Mouse (Mus musculus): ENCODE measurements at regions not wholly inside any gene's neighbourhood (a gene's known extent, or its start where the extent isn't known, plus 50 kb on each side); places are given as distances from the start of the nearest gene placed in this dataset.

- intact Hi-C loops (cut with DNase I): no loop called here
- peak in 1 of 2 experiments; percentile 37 for DNase-seq (ENCODE audit: low spot score in 2 of 2)
Measured at GRCm38 (mm10) chr11:18448879-18449278, 495.2 kb upstream of the Etaa1 start.

GRCm38 (mm10) chr11:18444600-18444999 lies 490.9 kb upstream of the Etaa1 start:
- DNase-seq (ENCODE audit: low spot score in 2 of 2): no peak
- intact Hi-C loops (cut with DNase I): no loop called here

DNA sequence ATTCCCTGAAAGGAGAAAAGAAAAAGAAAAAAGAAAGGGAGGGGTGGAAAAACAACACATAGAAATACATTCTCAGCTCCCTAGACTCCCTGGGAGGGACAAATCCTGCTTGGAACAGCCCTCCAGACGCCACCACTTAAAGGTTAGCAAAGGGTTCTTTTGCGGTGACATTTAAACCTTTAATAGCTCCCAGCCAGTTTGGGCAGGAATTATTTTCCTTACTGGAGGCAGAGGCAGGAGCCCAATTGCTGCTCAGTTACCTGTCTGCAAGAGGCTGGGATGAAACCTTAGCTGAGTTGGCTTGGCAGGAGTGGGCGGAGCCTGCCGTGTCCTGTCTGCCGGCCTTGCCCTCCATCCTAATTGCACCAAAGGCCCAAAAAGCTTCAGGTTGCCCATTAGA lies 490.4 kb upstream of the Etaa1 start:
- intact Hi-C loops (cut with DNase I): no loop called here

DNA sequence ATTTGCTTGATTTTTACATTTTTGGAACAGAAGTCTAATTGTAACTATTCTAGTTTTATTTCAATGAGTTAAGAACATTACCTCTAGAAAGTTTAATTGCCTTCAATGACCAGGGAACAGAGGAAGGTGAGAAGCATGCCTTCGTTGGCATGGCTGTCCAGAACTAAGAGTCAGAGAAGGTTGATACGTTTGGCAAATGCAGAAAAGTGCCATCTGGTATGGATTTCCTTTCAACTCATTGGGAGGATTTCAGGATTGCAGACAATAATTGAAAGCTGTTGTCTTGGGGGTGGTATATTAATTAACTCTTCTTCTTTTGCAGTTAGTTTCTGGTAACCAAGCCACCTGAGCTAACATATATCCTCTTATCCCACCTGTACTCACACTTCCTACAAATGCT lies 489.5 kb upstream of the Etaa1 start:
- intact Hi-C loops (cut with DNase I): no loop called here
- DNase-seq (ENCODE audit: low spot score in 2 of 2): no peak

More for the DNA sequence above, 490.4 kb upstream of the Etaa1 start:
- no peak for DNase-seq (ENCODE audit: low spot score in 2 of 2)

DNA sequence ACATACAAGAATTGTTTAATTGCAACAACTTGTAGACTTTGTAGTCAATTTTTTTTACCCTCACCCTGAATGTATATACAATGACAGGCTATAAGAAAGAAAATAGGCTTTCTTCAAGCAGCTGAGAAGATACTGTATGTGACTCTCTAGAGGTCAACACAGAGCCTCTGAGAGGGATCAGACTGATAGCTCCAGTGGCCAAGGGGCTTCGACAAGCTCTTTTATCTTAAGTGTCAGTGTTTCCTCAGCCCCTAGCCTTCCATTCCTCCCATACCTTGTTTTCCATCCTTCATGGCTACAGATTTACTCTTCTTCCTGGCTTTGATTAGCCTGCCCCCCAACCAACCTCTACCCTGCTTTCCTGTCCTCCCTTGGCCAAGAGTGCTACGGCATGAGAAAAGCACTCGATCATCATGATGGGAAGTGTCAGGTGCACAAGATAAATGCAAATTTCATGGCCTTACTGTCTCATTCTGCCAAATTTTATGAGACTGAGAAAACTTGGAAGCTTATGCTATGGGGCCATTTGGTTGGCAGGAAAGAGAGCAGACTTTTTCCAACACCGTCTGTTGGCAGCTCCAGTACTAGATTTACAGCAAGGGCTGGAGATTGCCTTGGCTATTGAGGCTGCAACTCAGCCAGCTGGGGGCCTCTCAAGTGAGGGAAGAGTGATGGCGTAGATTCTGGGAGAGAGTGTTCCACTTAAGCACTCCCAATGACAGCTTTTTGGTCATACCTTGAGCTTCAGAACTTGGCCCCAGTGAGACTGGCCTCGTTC lies 484.3 kb upstream of the Etaa1 start:
- DNase-seq (ENCODE audit: low spot score in 2 of 2): peak in 1 of 2 experiments; percentile 16
- intact Hi-C loops (cut with DNase I): no loop called here

GRCm38 (mm10) chr11:18421076-18421475 lies 467.4 kb upstream of the Etaa1 start:
- DNase-seq (ENCODE audit: low spot score in 2 of 2): no peak
- intact Hi-C loops (cut with DNase I): no loop called here

GRCm38 (mm10) chr11:18413769-18414168 lies 460.1 kb upstream of the Etaa1 start:
- intact Hi-C loops (cut with DNase I): no loop called here
- peak; percentile 9 to 56 for DNase-seq (ENCODE audit: low spot score in 2 of 2)

GRCm38 (mm10) chr11:18408071-18408752 lies 454.5 kb upstream of the Etaa1 start:
- intact Hi-C loops (cut with DNase I): no loop called here
- no peak for DNase-seq (ENCODE audit: low spot score in 2 of 2)

GRCm38 (mm10) chr11:18399561-18399960 lies 445.9 kb upstream of the Etaa1 start:
- intact Hi-C loops (cut with DNase I): no loop called here
- DNase-seq (ENCODE audit: low spot score in 2 of 2): no peak

DNA sequence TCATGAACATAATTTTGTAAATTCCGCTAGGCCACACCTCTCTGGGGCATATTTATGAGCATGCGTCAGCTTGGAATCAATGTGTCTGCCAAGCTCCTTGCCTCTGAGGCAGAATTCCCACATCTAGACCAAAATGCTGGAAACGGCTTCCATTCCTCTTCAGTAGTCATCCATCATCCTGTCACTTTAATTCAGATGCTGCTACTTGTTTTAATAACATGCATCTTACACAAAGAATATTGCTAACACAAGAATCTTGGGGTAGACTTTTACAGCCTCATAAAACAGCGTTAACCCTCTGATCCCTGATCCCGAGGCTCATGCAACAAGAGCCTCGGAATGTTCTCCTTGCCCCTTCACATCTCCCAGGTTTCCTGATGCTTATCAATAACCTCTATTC lies 442.7 kb upstream of the Etaa1 start:
- intact Hi-C loops (cut with DNase I): no loop called here
- no peak for DNase-seq (ENCODE audit: low spot score in 2 of 2)

DNA sequence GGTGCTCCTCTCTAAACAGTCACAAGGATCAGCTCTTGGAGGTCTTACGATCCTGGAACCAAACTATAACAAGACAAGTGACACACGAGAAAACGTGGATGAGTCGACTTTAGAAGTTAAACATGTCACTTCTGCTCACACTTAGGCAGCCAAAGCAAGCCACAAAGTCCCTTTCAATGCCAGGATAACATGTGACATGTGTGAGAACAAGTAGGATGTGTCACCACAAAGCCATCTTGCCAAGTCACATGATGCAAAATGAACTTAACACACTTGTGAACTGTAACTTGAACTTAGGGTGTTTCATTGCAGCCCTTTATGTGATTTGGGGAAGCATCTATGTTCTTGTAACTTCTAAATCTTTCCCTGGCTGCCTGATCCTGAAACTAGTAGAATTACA lies 442.0 kb upstream of the Etaa1 start:
- intact Hi-C loops (cut with DNase I): no loop called here
- no peak for DNase-seq (ENCODE audit: low spot score in 2 of 2)

DNA sequence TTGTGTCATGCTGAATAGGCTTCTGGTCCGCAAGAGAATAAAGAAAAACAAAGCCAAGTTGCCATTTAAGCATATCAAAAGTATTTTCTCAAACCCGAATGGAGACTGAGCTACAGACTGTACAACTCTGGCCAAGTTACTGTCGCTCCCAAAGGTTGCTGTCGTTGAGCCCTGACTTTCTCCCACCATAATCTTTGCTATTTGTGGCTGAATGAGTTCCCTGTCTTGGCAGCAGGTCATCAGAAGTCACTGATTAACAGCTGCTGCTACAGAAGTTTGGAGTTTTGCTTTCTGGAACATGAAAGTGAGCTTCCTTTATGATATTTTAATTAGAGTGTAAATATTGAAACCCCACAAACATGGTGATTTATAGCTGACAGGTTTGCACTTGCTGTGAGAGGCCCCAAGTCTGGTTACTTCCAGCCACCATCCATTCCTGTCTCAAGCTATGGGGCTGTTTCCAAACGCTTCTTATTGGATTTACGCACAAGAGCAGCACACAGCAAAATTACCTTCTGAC lies 419.2 kb upstream of the Etaa1 start:
- intact Hi-C loops (cut with DNase I): no loop called here
- DNase-seq (ENCODE audit: low spot score in 2 of 2): no peak

DNA sequence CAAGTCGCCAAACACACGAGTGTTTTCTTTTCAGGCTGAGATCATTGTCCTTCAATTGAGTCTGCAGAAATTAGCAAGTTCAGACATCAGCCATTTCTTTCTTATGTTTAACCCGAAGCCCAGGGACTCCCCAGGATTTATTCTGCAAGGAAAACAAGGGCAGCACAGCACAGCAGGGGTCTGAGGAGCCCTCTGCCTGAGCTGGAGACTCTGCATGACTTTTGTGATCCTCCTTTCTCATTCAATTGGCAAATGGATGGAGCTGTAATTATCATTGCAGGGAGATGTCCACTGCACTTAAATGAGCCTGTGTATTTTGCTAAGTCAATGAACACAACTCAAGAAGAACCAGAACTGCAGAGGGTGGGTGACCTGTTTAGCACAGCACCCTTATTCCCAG lies 417.6 kb upstream of the Etaa1 start:
- DNase-seq (ENCODE audit: low spot score in 2 of 2): no peak
- intact Hi-C loops (cut with DNase I): no loop called here

GRCm38 (mm10) chr11:18370861-18371260 lies 417.2 kb upstream of the Etaa1 start:
- intact Hi-C loops (cut with DNase I): no loop called here
- no peak for DNase-seq (ENCODE audit: low spot score in 2 of 2)

DNA sequence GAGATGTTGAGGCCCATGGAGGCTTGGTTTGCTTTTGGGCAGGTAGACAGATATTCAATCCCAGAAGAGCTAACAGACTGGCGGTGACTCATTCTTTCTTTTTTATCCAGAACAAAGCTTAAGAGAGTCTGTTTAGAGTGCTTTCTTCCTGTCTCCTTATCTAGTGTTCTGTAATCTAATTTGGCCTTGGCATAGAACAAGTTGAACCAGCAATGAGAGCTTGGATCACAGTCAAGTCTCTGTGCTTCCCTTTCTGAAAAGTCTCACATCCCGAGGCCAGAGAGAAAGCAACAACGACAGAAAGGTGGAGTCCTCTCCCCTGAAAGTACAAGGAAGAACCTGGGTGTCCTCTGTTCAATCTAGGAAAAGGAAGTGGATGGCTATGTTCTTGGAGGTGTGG lies 401.2 kb upstream of the Etaa1 start:
- intact Hi-C loops (cut with DNase I): no loop called here
- DNase-seq (ENCODE audit: low spot score in 2 of 2): peak in 1 of 2 experiments; percentile 13

DNA sequence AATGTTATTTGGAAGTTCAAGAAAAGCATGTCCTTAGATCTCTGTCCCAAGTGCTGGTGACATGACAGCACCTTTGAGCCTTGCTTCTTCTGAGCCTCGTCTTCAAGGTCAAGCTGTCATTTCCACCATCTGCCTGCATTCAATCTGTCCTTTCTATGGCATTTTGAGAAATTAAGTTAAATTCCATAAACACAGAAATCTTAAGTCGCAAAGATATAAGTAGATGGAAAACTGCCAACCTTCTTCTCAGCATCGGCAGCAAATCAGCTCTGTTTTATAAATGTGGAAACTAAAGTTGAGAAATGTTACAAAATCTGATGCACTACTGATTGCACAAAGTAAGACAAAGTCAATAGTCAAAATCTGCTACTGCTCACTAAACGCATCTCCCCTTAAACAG lies 400.5 kb upstream of the Etaa1 start:
- intact Hi-C loops (cut with DNase I): no loop called here

DNA sequence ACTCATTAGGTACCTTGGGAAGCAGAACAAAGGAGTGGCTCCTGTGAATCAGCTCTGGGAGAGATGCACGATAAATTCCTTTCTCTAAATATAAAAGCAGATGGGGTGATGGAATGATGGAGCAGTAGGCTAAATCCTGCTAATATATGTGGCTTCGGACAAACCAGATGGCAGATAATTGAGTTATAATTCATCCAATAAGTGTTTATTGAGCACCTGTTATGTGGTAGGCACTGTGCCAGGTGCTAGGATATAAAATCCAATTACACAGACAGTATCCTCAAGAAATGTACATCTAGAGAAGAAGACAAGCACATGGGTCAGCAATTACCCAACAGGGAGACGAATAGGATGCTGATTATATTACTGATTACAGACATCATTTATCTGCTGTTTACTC lies 394.2 kb upstream of the Etaa1 start:
- intact Hi-C loops (cut with DNase I): no loop called here
- DNase-seq (ENCODE audit: low spot score in 2 of 2): no peak

More for the DNA sequence above, 400.5 kb upstream of the Etaa1 start:
- DNase-seq (ENCODE audit: low spot score in 2 of 2): no peak

GRCm38 (mm10) chr11:18313510-18314301 lies 360.0 kb upstream of the Etaa1 start:
- no peak for DNase-seq (ENCODE audit: low spot score in 2 of 2)
- intact Hi-C loops (cut with DNase I): no loop called here

DNA sequence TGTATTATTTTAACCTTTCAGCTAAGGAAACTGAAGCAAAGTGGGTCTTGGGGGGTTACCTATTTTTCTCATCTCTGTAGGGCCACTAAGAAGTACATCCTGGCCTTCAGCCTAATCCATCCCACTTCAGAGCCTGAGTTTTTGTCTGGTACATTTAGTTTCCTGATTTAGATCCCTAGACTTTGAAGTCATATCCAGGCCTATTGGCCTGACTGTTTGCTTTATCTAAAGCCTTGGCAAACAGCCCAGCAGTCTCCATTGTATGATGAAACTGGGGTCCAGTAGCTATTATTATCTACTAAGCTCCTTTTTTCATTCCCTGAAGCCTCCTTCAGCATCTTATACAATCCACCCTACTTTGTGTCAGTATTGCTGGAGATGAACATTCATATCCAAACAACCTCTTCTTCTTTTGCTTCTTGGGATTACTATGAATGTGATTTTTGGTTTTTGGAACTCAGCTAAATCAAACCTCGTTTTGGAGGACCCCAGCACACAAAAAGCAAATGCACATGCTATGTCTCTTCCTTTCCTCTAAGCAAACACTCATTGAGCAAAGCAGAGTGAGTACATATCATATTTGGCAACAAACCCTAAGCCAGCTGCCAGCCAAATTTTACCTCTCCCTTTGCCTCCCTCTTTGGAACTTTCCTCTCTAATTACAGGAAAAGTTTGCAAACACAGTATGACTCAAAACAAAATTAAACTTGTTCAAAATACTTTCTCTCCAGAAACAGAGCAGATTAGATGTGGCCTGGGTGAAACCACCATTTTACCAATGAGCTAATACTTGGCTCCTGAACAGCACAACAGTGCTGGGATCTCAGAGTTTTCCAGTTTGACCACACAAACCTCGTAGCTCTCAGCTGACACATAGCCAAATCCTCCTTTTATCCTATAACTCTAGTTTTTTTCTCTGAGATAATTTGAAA lies 342.8 kb upstream of the Etaa1 start:
- intact Hi-C loops (cut with DNase I): no loop called here
- no peak for DNase-seq (ENCODE audit: low spot score in 2 of 2)

Data from left cerebral cortex, postnatal 25 days (tissue).